Mouse (Mus musculus) limb, embryonic 11.5 days (tissue): Measurements from ENCODE around the gene Nploc4. TPM values are rescaled to one million over a fixed set of nuclear protein-coding genes. Genes with fewer than 3 reads are reported as not detected.
"Not testable (repeated sequence)": the region's sequence is repeated elsewhere in the genome, so short reads cannot be mapped to it uniquely, and the experiment has no call there.

ENCODE experiments used
- ATAC-seq: fragments of 200-750 bp; cut with Nextera tagmentation; 2 replicates; pipeline ENCODE4 v1.8.0; 2017; ENCODE audit warnings: low read depth; ENCODE audit not compliant: insufficient number of reproducible peaks, low FRiP score, low TSS enrichment
- DNase-seq: peaks from one replicate; pipeline ENCODE4 v3.0.0-alpha.2; 2015; ENCODE audit warnings: low spot score
- H3K27ac ChIP-seq: fragments of 300-500 bp; sonication (generic); replicated peaks from 2 replicates; pipeline ENCODE4 v1.5.1; 2014; ENCODE audit warnings: low read depth, mild to moderate bottlenecking, low read length
- H3K27me3 ChIP-seq: fragments of 300-500 bp; sonication (generic); 2 replicates; pipeline ENCODE4 v1.6.1; 2014; ENCODE audit warnings: mild to moderate bottlenecking, low read length, mixed read lengths; ENCODE audit not compliant: control insufficient read depth, insufficient read depth
- H3K36me3 ChIP-seq: fragments of 300-500 bp; sonication (generic); 2 replicates; pipeline ENCODE4 v1.6.1; 2014; ENCODE audit warnings: mild to moderate bottlenecking, low read length, moderate library complexity, mixed read lengths; ENCODE audit not compliant: control insufficient read depth, insufficient read depth
- H3K4me1 ChIP-seq: fragments of 300-500 bp; sonication (generic); 2 replicates; pipeline ENCODE4 v1.6.1; 2014; ENCODE audit warnings: low read length, mixed read lengths; ENCODE audit not compliant: control insufficient read depth, insufficient read depth
- H3K4me2 ChIP-seq: fragments of 300-500 bp; sonication (generic); 2 replicates; pipeline ENCODE4 v1.6.1; 2014; ENCODE audit warnings: low read depth, mild to moderate bottlenecking, moderate library complexity; ENCODE audit not compliant: severe bottlenecking
- H3K4me3 ChIP-seq: fragments of 300-500 bp; sonication (generic); 2 replicates; pipeline ENCODE4 v1.5.1; 2014; ENCODE audit warnings: low read depth, low read length
- H3K9ac ChIP-seq: fragments of 300-500 bp; sonication (generic); 2 replicates; pipeline ENCODE4 v1.6.1; 2014; ENCODE audit warnings: mild to moderate bottlenecking, low read length
- H3K9me3 ChIP-seq: fragments of 300-500 bp; sonication (generic); 2 replicates; pipeline ENCODE4 v1.6.1; 2016; ENCODE audit warnings: low read length; ENCODE audit not compliant: control insufficient read depth
- WGBS: fragments of 180-500 bp; shearing (Covaris S2); extraction: QIAGEN DNeasy Blood & Tissue Kit; methylation state at CpG from one replicate; pipeline ENCODE4 v1.1.7; 2014; 5-methylcytosine and 5-hydroxymethylcytosine counted together
- polyA plus RNA-seq: library from polyadenylated mRNA; unstranded; fragments of >200 nt; fragmentation: Nextera tagmentation; extraction: Ambion mirVana; gene quantifications from 2 replicates; pipeline ENCODE4 v1.2.1, GENCODE M21; 2014

Nploc4 gene
- polyA plus RNA-seq, 1 experiment from 2014 or later, result 47.1 TPM

- no peaks in the 10 kb centered on the region for H3K27me3 ChIP-seq
- no peaks in the 10 kb centered on the region for H3K4me1 ChIP-seq
- H3K36me3 ChIP-seq, result peaks cover 21% of the 10 kb centered on the region
- H3K4me3 ChIP-seq, result no peak overlapping the region
- no peak overlapping the region for H3K27ac ChIP-seq
- WGBS, result 66% methylated on average over 9 of the region's 9 CpGs
- H3K9ac ChIP-seq, result no peak overlapping the region
- no peak overlapping the region for H3K4me2 ChIP-seq
- DNase-seq (peak; percentile 85), ATAC-seq (no peak)
- H3K9me3 ChIP-seq, result no peaks in the 10 kb centered on the region
Measured at GRCm38 (mm10) chr11:120423569-120424295, 13.8 kb downstream of the Nploc4 start.

GRCm38 (mm10) chr11:120422651-120423568, 14.6 kb downstream of the Nploc4 start:
- H3K4me2 ChIP-seq, result 0 out of 2 replicates have a peak overlapping the region, but pooled peaks have one; percentile 2
- no peak overlapping the region for H3K9ac ChIP-seq
- peaks cover 25% of the 10 kb centered on the region for H3K36me3 ChIP-seq
- no peaks in the 10 kb centered on the region for H3K27me3 ChIP-seq
- 52% methylated on average over 13 of the region's 13 CpGs for WGBS
- no peak overlapping the region for H3K4me3 ChIP-seq
- H3K9me3 ChIP-seq, result no peaks in the 10 kb centered on the region
- DNase-seq, result peak; percentile 24
- no peak for ATAC-seq
- H3K27ac ChIP-seq, result no peak overlapping the region
- H3K4me1 ChIP-seq, result no peaks in the 10 kb centered on the region

- H3K36me3 ChIP-seq, result peaks cover 23% of the 10 kb centered on the region
- no peak overlapping the region for H3K4me3 ChIP-seq
- WGBS, result 82% methylated on average over 1 of the region's 1 CpGs
- no peaks in the 10 kb centered on the region for H3K27me3 ChIP-seq
- no peaks in the 10 kb centered on the region for H3K9me3 ChIP-seq
- no peak overlapping the region for H3K27ac ChIP-seq
- H3K9ac ChIP-seq, result no peak overlapping the region
- ATAC-seq (no peak), DNase-seq (no peak)
- no peak overlapping the region for H3K4me2 ChIP-seq
- no peaks in the 10 kb centered on the region for H3K4me1 ChIP-seq
Measured at GRCm38 (mm10) chr11:120418592-120418991, 18.9 kb downstream of the Nploc4 start.

GRCm38 (mm10) chr11:120417852-120418251, 19.7 kb downstream of the Nploc4 start:
- 86% methylated on average over 7 of the region's 7 CpGs for WGBS
- Histone ChIP-seq H3K9ac (no peak overlapping the region), H3K36me3 (peaks cover 29% of the 10 kb centered on the region), H3K4me2 (no peak overlapping the region), H3K9me3 (no peaks in the 10 kb centered on the region), H3K4me1 (no peaks in the 10 kb centered on the region), H3K27ac (no peak overlapping the region), H3K4me3 (no peak overlapping the region), H3K27me3 (no peaks in the 10 kb centered on the region)
- ATAC-seq (no peak), DNase-seq (no peak)

- H3K36me3 ChIP-seq, result peaks cover 46% of the 10 kb centered on the region
- 92% methylated on average over 7 of the region's 10 CpGs for WGBS
- not testable (repeated sequence) for ATAC-seq
Measured at GRCm38 (mm10) chr11:120413621-120414020, 23.9 kb downstream of the Nploc4 start.

GRCm38 (mm10) chr11:120406445-120406844, 31.1 kb downstream of the Nploc4 start:
- WGBS, result 91% methylated on average over 1 of the region's 1 CpGs

More at GRCm38 (mm10) chr11:120413621-120414020, 23.9 kb downstream of the Nploc4 start:
- H3K4me1 ChIP-seq, H3K9ac ChIP-seq, H3K9me3 ChIP-seq, DNase-seq, H3K27ac ChIP-seq, H3K27me3 ChIP-seq, H3K4me3 ChIP-seq, H3K4me2 ChIP-seq: not testable (repeated sequence)

GRCm38 (mm10) chr11:120405867-120406266, 31.6 kb downstream of the Nploc4 start:
- H3K36me3 ChIP-seq, result peaks cover 36% of the 10 kb centered on the region
- ATAC-seq, result no peak
- H3K9ac ChIP-seq, result no peak overlapping the region
- 96% methylated on average over 3 of the region's 3 CpGs for WGBS
- no peaks in the 10 kb centered on the region for H3K27me3 ChIP-seq
- DNase-seq, result no peak
- H3K4me2 ChIP-seq, result no peak overlapping the region
- H3K9me3 ChIP-seq, result no peaks in the 10 kb centered on the region
- H3K4me3 ChIP-seq, result no peak overlapping the region
- no peak overlapping the region for H3K27ac ChIP-seq
- H3K4me1 ChIP-seq, result no peaks in the 10 kb centered on the region

More at GRCm38 (mm10) chr11:120406445-120406844, 31.1 kb downstream of the Nploc4 start:
- DNase-seq (no peak), ATAC-seq (no peak)
- H3K9me3 ChIP-seq, result no peaks in the 10 kb centered on the region
- H3K4me3 ChIP-seq, result no peak overlapping the region
- no peak overlapping the region for H3K27ac ChIP-seq
- H3K9ac ChIP-seq, result no peak overlapping the region
- no peaks in the 10 kb centered on the region for H3K27me3 ChIP-seq
- H3K4me2 ChIP-seq, result no peak overlapping the region
- peaks cover 39% of the 10 kb centered on the region for H3K36me3 ChIP-seq
- no peaks in the 10 kb centered on the region for H3K4me1 ChIP-seq

GRCm38 (mm10) chr11:120404814-120405213, 32.7 kb downstream of the Nploc4 start:
- H3K27ac ChIP-seq, result no peak overlapping the region
- WGBS, result 78% methylated on average over 1 of the region's 1 CpGs

More at GRCm38 (mm10) chr11:120404814-120405213, 32.7 kb downstream of the Nploc4 start:
- peaks cover 36% of the 10 kb centered on the region for H3K36me3 ChIP-seq
- H3K9ac ChIP-seq, result no peak overlapping the region
- DNase-seq (no peak), ATAC-seq (no peak)
- no peaks in the 10 kb centered on the region for H3K27me3 ChIP-seq
- H3K4me1 ChIP-seq, result no peaks in the 10 kb centered on the region
- H3K4me2 ChIP-seq, result no peak overlapping the region
- no peaks in the 10 kb centered on the region for H3K9me3 ChIP-seq
- H3K4me3 ChIP-seq, result no peak overlapping the region
